Mouse (Mus musculus) intestine, embryonic 15.5 days (tissue): ENCODE measurements at regions not wholly inside any gene's neighbourhood (a gene's known extent, or its start where the extent isn't known, plus 50 kb on each side); places are given as distances from the start of the nearest gene placed in this dataset.

Source experiments
- ATAC-seq: fragments of 200-750 bp; cut with Nextera tagmentation; 2 replicates; pipeline ENCODE4 v1.8.0; 2017; ENCODE audit warnings: moderate TSS enrichment, moderate library complexity
- H3K27ac ChIP-seq: fragments of 300-500 bp; sonication (generic); 2 replicates; pipeline ENCODE4 v1.5.1; 2015; ENCODE audit warnings: mild to moderate bottlenecking, inconsistent platforms
- H3K27me3 ChIP-seq: fragments of 300-500 bp; sonication (generic); replicated peaks from 2 replicates; pipeline ENCODE4 v1.6.1; 2015; ENCODE audit warnings: inconsistent platforms
- H3K36me3 ChIP-seq: fragments of 300-500 bp; sonication (generic); 2 replicates; pipeline ENCODE4 v1.6.1; 2015; ENCODE audit warnings: inconsistent platforms
- H3K4me1 ChIP-seq: fragments of 300-500 bp; sonication (generic); replicated peaks from 2 replicates; pipeline ENCODE4 v1.6.1; 2015; ENCODE audit warnings: inconsistent platforms
- H3K4me2 ChIP-seq: fragments of 300-500 bp; sonication (generic); replicated peaks from 2 replicates; pipeline ENCODE4 v1.6.1; 2015; ENCODE audit warnings: mild to moderate bottlenecking, inconsistent platforms
- H3K4me3 ChIP-seq: fragments of 300-500 bp; sonication (generic); replicated peaks from 2 replicates; pipeline ENCODE4 v1.5.1; 2015; ENCODE audit warnings: inconsistent platforms
- H3K9ac ChIP-seq: fragments of 300-500 bp; sonication (generic); 2 replicates; pipeline ENCODE4 v1.6.1; 2015; ENCODE audit warnings: inconsistent platforms
- H3K9me3 ChIP-seq: fragments of 300-500 bp; sonication (generic); 2 replicates; pipeline ENCODE4 v1.6.1; 2016; ENCODE audit warnings: inconsistent platforms
- WGBS: fragments of 180-500 bp; shearing (Covaris S2); methylation state at CpG from one replicate; pipeline ENCODE4 v1.1.7; 2015; 5-methylcytosine and 5-hydroxymethylcytosine counted together

- no peaks in the 10 kb centered on the region for H3K36me3 ChIP-seq
- WGBS = 74% methylated on average over 4 of the region's 4 CpGs
- no peaks in the 10 kb centered on the region for H3K27me3 ChIP-seq
- H3K27ac ChIP-seq = no peak overlapping the region
- H3K9ac ChIP-seq = no peak overlapping the region
- no peak overlapping the region for H3K4me2 ChIP-seq
- no peaks in the 10 kb centered on the region for H3K9me3 ChIP-seq
- H3K4me3 ChIP-seq = no peak overlapping the region
- ATAC-seq = no peak
- H3K4me1 ChIP-seq = peaks cover 10% of the 10 kb centered on the region
These were observed 110.5 kb downstream of the Tbx4 start for GRCm38 (mm10) chr11:85996686-85997085.

DNA sequence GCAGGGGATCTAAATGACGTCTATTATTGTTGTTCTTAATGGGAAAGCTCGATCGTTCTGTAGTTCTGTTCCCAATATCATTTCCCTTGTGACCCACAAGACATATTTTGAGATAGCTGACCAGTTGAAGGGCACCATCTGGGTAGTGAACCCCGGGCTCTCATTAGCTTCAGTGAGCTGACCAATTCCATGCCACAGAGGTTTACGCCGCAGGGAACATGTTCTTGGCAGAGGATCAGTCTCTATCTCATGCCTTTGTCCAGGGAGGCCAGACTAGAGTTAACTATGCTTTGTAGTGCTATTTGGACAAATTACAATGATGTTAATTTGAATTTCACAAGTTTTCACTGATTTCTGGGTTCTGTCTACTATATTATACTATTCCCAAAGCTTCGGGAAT lies 117.1 kb downstream of the Tbx4 start:
- H3K4me2 ChIP-seq = no peak overlapping the region
- 78% methylated on average over 7 of the region's 7 CpGs for WGBS

GRCm38 (mm10) chr11:86005284-86005683 lies 119.1 kb downstream of the Tbx4 start:
- no peaks in the 10 kb centered on the region for H3K9me3 ChIP-seq
- ATAC-seq = no peak
- no peaks in the 10 kb centered on the region for H3K4me1 ChIP-seq
- no peak overlapping the region for H3K4me2 ChIP-seq
- H3K4me3 ChIP-seq = no peak overlapping the region
- H3K27ac ChIP-seq = no peak overlapping the region
- 83% methylated on average over 2 of the region's 2 CpGs for WGBS
- H3K9ac ChIP-seq = no peak overlapping the region
- H3K36me3 ChIP-seq = no peaks in the 10 kb centered on the region
- H3K27me3 ChIP-seq = 0 out of 2 replicates have a peak, but pooled peaks cover 2% of the 10 kb centered on the region

More for the DNA sequence above, 117.1 kb downstream of the Tbx4 start:
- H3K9ac ChIP-seq = no peak overlapping the region
- H3K9me3 ChIP-seq = no peaks in the 10 kb centered on the region
- ATAC-seq = no peak
- H3K4me1 ChIP-seq = no peaks in the 10 kb centered on the region
- no peaks in the 10 kb centered on the region for H3K36me3 ChIP-seq
- 0 out of 2 replicates have a peak, but pooled peaks cover 2% of the 10 kb centered on the region for H3K27me3 ChIP-seq
- no peak overlapping the region for H3K27ac ChIP-seq
- H3K4me3 ChIP-seq = no peak overlapping the region

DNA sequence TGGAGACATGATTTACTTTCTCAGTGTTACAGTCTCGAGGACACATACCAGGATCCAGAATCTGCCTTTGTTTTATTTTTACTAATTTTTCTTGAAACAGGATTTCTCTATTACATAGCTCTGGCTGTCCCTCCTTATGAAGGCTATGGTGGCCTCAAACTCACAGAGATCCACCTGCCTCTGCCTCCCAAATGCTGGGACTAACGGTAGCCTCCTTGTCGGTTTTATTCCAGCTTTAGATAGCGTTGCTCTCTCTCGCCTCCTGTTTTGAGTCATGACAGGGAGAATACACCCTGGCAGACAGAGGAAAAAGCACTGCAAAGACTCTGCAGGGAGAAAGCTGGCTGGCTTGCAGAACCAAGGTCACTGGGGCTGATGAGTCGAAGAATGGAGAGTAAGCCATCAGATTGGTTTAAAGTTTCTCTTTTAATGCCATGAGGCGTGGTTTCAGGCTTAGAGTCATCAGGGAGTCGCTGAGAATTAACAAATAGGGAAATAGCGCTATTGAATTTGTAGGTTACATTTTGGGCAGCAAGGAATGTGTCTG lies 119.8 kb downstream of the Tbx4 start:
- WGBS = 80% methylated on average over 9 of the region's 9 CpGs
- no peak overlapping the region for H3K9ac ChIP-seq
- no peaks in the 10 kb centered on the region for H3K9me3 ChIP-seq
- H3K27me3 ChIP-seq = 0 out of 2 replicates have a peak, but pooled peaks cover 2% of the 10 kb centered on the region
- H3K4me1 ChIP-seq = no peaks in the 10 kb centered on the region
- H3K4me3 ChIP-seq = no peak overlapping the region
- ATAC-seq = no peak
- no peak overlapping the region for H3K4me2 ChIP-seq
- no peak overlapping the region for H3K27ac ChIP-seq
- H3K36me3 ChIP-seq = no peaks in the 10 kb centered on the region

DNA sequence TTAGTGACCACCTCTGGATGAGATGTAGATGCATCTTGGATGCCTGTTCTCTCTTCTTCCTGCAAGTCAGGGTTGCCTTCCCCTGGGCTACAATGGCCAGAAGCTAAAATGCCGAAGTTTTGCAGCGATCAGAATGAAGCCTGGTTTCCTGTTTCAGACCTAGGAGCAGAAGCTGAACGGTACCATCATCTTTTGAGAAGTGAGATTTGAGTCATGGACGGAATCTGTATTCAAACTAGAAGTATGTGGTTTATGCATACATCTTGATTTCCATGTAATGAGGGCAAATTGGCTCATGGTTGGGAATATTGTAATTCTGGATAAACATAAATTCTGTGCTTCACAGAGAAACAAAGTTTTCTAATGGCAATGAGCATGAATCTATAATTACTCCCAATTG lies 120.6 kb downstream of the Tbx4 start:
- Histone ChIP-seq H3K4me2 (no peak overlapping the region), H3K36me3 (no peaks in the 10 kb centered on the region), H3K4me1 (no peaks in the 10 kb centered on the region), H3K9ac (no peak overlapping the region), H3K9me3 (no peaks in the 10 kb centered on the region), H3K4me3 (no peak overlapping the region), H3K27ac (no peak overlapping the region), H3K27me3 (0 out of 2 replicates have a peak, but pooled peaks cover 2% of the 10 kb centered on the region)
- no peak for ATAC-seq
- WGBS = 89% methylated on average over 4 of the region's 4 CpGs
